Mouse (Mus musculus) macrophage (primary cell): Measurements from ENCODE around the gene Dcaf5. TPM values are rescaled to one million over a fixed set of nuclear protein-coding genes. Genes with fewer than 3 reads are reported as not detected.

ENCODE experiments used
- H3K27ac ChIP-seq: fragments of 350-480 bp; formaldehyde crosslinking; 2 replicates; pipeline ENCODE4 v1.9.0; 2021
- H3K36me3 ChIP-seq: fragments of 350-480 bp; formaldehyde crosslinking; 2 replicates; pipeline ENCODE4 v1.9.0; 2021; ENCODE audit errors: inconsistent target
- H3K4me3 ChIP-seq: fragments of 350-480 bp; formaldehyde crosslinking; 2 replicates; pipeline ENCODE4 v1.9.0; 2021; ENCODE audit errors: inconsistent target
- H3K79me2 ChIP-seq: fragments of 350-480 bp; formaldehyde crosslinking; 2 replicates; pipeline ENCODE4 v1.9.0; 2021; ENCODE audit errors: inconsistent target
- WGBS: methylation state at CpG from one replicate; pipeline ENCODE4 v1.1.7; 2026; ENCODE audit warnings: inconsistent platforms; ENCODE audit not compliant: missing documents; 5-methylcytosine and 5-hydroxymethylcytosine counted together
- polyA plus RNA-seq: library from polyadenylated mRNA; stranded (reverse); fragments of 250-400 nt; gene quantifications from 3 replicates; pipeline ENCODE4 v1.2.4, GENCODE M21; 2018; ENCODE audit warnings: inconsistent platforms

Dcaf5 gene
- polyA plus RNA-seq, 1 experiment from 2014 or later: 17.4 TPM

- WGBS: 25% methylated on average over 5 of the region's 5 CpGs
- peaks cover 21% of the 10 kb centered on the region; the same call in 1 of the 2 replicates for H3K36me3 ChIP-seq
Observed at GRCm38 (mm10) chr12:80360321-80360720, 76.1 kb downstream of the Dcaf5 start.

GRCm38 (mm10) chr12:80344777-80345231 lies 91.6 kb downstream of the Dcaf5 start:
- WGBS: 96% methylated on average over 6 of the region's 6 CpGs
- peaks cover 29% of the 10 kb centered on the region for H3K36me3 ChIP-seq
- H3K4me3 ChIP-seq: no peak overlapping the region

More at GRCm38 (mm10) chr12:80360321-80360720, 76.1 kb downstream of the Dcaf5 start:
- no peak overlapping the region for H3K4me3 ChIP-seq
- no peak overlapping the region for H3K27ac ChIP-seq
- no peaks in the 10 kb centered on the region for H3K79me2 ChIP-seq

GRCm38 (mm10) chr12:80340936-80341335 lies 95.5 kb downstream of the Dcaf5 start:
- Histone ChIP-seq H3K4me3 (no peak overlapping the region), H3K27ac (no peak overlapping the region), H3K36me3 (peaks cover 42% of the 10 kb centered on the region), H3K79me2 (no peaks in the 10 kb centered on the region)
- 97% methylated on average over 2 of the region's 2 CpGs for WGBS

More at GRCm38 (mm10) chr12:80344777-80345231, 91.6 kb downstream of the Dcaf5 start:
- no peak overlapping the region for H3K27ac ChIP-seq
- H3K79me2 ChIP-seq: no peaks in the 10 kb centered on the region

GRCm38 (mm10) chr12:80334162-80334561 lies 102.2 kb downstream of the Dcaf5 start:
- H3K4me3 ChIP-seq: no peak overlapping the region
- H3K27ac ChIP-seq: no peak overlapping the region
- no peaks in the 10 kb centered on the region for H3K79me2 ChIP-seq
- peaks cover 24% of the 10 kb centered on the region for H3K36me3 ChIP-seq
- WGBS: 76% methylated on average over 4 of the region's 4 CpGs

GRCm38 (mm10) chr12:80331634-80332033 lies 104.8 kb downstream of the Dcaf5 start:
- 0% methylated on average over 2 of the region's 2 CpGs for WGBS
- H3K27ac ChIP-seq: peak overlapping the region; percentile 10
- no peak overlapping the region for H3K4me3 ChIP-seq
- H3K79me2 ChIP-seq: no peaks in the 10 kb centered on the region
- H3K36me3 ChIP-seq: no peaks in the 10 kb centered on the region

- no peak overlapping the region for H3K27ac ChIP-seq
- no peaks in the 10 kb centered on the region for H3K79me2 ChIP-seq
- no peak overlapping the region for H3K4me3 ChIP-seq
- no peaks in the 10 kb centered on the region for H3K36me3 ChIP-seq
- 97% methylated on average over 7 of the region's 8 CpGs for whole genome bisulfite sequencing
Observed at GRCm38 (mm10) chr12:80330819-80331218, 105.6 kb downstream of the Dcaf5 start.

GRCm38 (mm10) chr12:80329641-80330040 lies 106.8 kb downstream of the Dcaf5 start:
- no peaks in the 10 kb centered on the region for H3K36me3 ChIP-seq

GRCm38 (mm10) chr12:80326047-80326446 lies 110.4 kb downstream of the Dcaf5 start:
- no peaks in the 10 kb centered on the region for H3K36me3 ChIP-seq
- no peaks in the 10 kb centered on the region for H3K79me2 ChIP-seq
- H3K4me3 ChIP-seq: no peak overlapping the region
- H3K27ac ChIP-seq: no peak overlapping the region

More at GRCm38 (mm10) chr12:80329641-80330040, 106.8 kb downstream of the Dcaf5 start:
- 73% methylated on average over 2 of the region's 2 CpGs for WGBS
- no peak overlapping the region for H3K27ac ChIP-seq
- no peak overlapping the region for H3K4me3 ChIP-seq
- no peaks in the 10 kb centered on the region for H3K79me2 ChIP-seq

GRCm38 (mm10) chr12:80324785-80325131 lies 111.6 kb downstream of the Dcaf5 start:
- no peak overlapping the region for H3K27ac ChIP-seq
- 95% methylated on average over 1 of the region's 1 CpGs for WGBS

GRCm38 (mm10) chr12:80324051-80324784 lies 112.2 kb downstream of the Dcaf5 start:
- 86% methylated on average over 9 of the region's 9 CpGs for WGBS
- no peak overlapping the region for H3K4me3 ChIP-seq
- no peak overlapping the region for H3K27ac ChIP-seq
- no peaks in the 10 kb centered on the region for H3K79me2 ChIP-seq
- no peaks in the 10 kb centered on the region for H3K36me3 ChIP-seq

More at GRCm38 (mm10) chr12:80324785-80325131, 111.6 kb downstream of the Dcaf5 start:
- H3K79me2 ChIP-seq: no peaks in the 10 kb centered on the region
- no peak overlapping the region for H3K4me3 ChIP-seq
- H3K36me3 ChIP-seq: no peaks in the 10 kb centered on the region

GRCm38 (mm10) chr12:80323371-80324050 lies 112.9 kb downstream of the Dcaf5 start:
- Histone ChIP-seq H3K79me2 (no peaks in the 10 kb centered on the region), H3K36me3 (no peaks in the 10 kb centered on the region)
- 85% methylated on average over 8 of the region's 8 CpGs for WGBS

GRCm38 (mm10) chr12:80322494-80322893 lies 113.9 kb downstream of the Dcaf5 start:
- no peak overlapping the region for H3K4me3 ChIP-seq
- H3K79me2 ChIP-seq: no peaks in the 10 kb centered on the region
- WGBS: 87% methylated on average over 6 of the region's 6 CpGs

More at GRCm38 (mm10) chr12:80323371-80324050, 112.9 kb downstream of the Dcaf5 start:
- Histone ChIP-seq H3K27ac (no peak overlapping the region), H3K4me3 (no peak overlapping the region)

GRCm38 (mm10) chr12:80319062-80319461 lies 117.3 kb downstream of the Dcaf5 start:
- Histone ChIP-seq H3K36me3 (no peaks in the 10 kb centered on the region), H3K79me2 (no peaks in the 10 kb centered on the region), H3K4me3 (no peak overlapping the region), H3K27ac (no peak overlapping the region)
- 83% methylated on average over 2 of the region's 2 CpGs for WGBS

More at GRCm38 (mm10) chr12:80322494-80322893, 113.9 kb downstream of the Dcaf5 start:
- no peak overlapping the region for H3K27ac ChIP-seq
- H3K36me3 ChIP-seq: no peaks in the 10 kb centered on the region

GRCm38 (mm10) chr12:80315321-80315720 lies 121.1 kb downstream of the Dcaf5 start:
- no peak overlapping the region for H3K27ac ChIP-seq
- WGBS: 93% methylated on average over 2 of the region's 2 CpGs
- no peaks in the 10 kb centered on the region for H3K79me2 ChIP-seq
- H3K4me3 ChIP-seq: no peak overlapping the region
- no peaks in the 10 kb centered on the region for H3K36me3 ChIP-seq
